Mouse (Mus musculus): ENCODE results near the gene Tmprss11c. TPM values are rescaled to one million over a fixed set of nuclear protein-coding genes. Genes with fewer than 3 reads are reported as not detected.

Tmprss11c gene
- polyA plus RNA-seq (2012; rRNA removed): not detected in 2 replicates

DNA sequence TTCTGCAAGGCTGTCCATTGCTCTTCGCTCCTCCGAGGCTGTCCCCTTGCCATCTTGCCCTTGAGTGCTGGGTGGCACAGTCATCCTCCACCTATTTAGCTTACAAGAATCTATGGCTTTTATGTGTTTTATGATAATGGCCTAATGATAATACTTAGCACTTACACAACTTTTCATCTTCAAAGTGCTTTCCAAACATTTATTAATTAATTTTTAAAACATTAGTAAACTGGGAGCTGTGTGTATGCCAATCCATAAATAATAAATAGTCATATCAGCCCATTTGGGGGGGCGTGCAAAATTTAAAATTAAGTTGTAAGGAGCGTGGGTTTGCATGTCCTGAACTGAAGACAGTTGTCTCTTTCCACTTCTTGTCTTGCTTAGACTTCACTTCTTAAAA, at the start of gene Tmprss11c:
Gene Tmprss11c (minus strand): TSS at position 101 of the 400 bp plus-strand sequence.

DNA sequence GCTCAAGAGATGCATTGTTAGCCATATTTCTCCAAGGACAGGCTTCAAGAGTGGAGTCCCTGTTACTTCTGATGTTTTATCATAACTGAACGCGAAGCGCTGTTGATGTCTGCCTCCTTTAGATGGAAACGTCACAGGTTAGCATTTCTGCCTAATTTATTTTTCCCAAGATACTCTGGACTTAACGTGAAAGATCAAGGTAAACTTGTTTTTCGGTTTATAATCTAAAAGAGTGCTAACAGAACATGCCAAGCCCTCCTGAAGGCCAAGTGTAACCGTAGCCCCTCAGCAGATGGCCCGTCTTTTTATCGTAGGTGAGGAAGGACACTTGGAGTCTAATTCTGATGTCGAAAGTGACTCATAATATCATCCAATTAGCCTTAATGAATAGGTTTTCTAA, 91.3 kb downstream of the Tmprss11c start, which contains the start of gene Gnrhr:
Gene Gnrhr (minus strand): TSS at position 101 of the 400 bp plus-strand sequence.

Other genes starting within 250 kb of the Tmprss11c start
- 6.3 and 7.7 TPM in 2 replicates for gene Cenpc1, start 223.7 kb downstream of the Tmprss11c start, polyA plus RNA-seq (2012; rRNA removed)
- 1.0 and 1.4 TPM in 2 replicates for gene Stap1, start 217.6 kb downstream of the Tmprss11c start, polyA plus RNA-seq (2012; rRNA removed)
- 2.7 and 3.2 TPM in 2 replicates for gene Uba6, start 116.5 kb downstream of the Tmprss11c start, polyA plus RNA-seq (2012; rRNA removed)
- gene Gnrhr, start 91.4 kb downstream of the Tmprss11c start, polyA plus RNA-seq (2012; rRNA removed): not detected in 2 replicates
- not detected in 2 replicates for gene Tmprss11d, start 84.1 kb upstream of the Tmprss11c start, polyA plus RNA-seq (2012; rRNA removed)
- not detected in 2 replicates for gene Tmprss11a, start 179.7 kb upstream of the Tmprss11c start, polyA plus RNA-seq (2012; rRNA removed)
- gene Tmprss11g, start 229.3 kb upstream of the Tmprss11c start, polyA plus RNA-seq (2012; rRNA removed): not detected in 2 replicates

Data from liver, embryonic 14 days (tissue).